Mouse (Mus musculus) frontal cortex, postnatal 25 days (tissue): Measurements from ENCODE around the gene Cyp2c67.
"Not testable (repeated sequence)": the region's sequence is repeated elsewhere in the genome, so short reads cannot be mapped to it uniquely, and the experiment has no call there.

Experiments
- DNase-seq, 2 experiments: peaks; one replicate each; pipeline ENCODE4 v3.0.0; 2022; ENCODE audit warnings: low spot score in 2 of 2

Gene Cyp2c67

DNA sequence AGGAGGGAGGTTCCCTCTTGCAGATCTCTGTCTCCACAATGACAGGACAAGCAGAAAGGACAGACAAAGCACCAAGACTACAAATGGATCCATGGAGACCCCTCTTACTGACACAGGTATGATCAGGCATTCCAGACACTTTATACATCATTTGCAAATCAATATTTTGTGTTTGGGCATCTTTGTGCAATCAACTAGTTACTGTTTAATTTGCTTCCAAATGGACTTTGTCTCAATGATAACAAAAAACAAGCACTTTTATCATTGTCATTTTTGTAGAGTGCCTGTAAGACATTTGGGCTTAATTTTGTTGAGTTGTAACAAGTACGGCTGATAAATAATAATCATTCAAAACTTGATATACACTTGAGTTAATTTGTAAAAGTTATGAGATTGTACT, at the start of gene Cyp2c67:
Gene Cyp2c67, minus strand, starts transcription at position 114 of the 400 bp plus-strand sequence.
- no peak for DNase-seq

DNA sequence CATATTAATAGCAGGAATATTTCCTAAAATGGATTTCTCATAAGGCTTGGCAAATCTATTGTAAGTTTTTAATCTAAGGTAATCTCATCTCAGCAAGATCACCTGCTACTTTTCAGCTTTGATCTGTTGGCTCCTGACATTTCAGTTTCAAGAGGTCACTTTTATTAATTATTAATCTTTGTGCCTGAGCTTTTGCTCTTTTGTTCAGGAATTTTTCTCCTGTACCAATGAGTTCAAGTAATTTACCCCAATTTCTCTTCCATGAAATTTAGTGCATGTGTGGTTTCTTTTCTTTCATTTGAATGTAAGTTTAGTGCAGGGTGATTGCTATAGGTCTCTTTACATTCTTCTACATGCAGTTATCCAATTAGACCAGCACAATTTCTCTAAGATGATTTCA, 16.8 kb upstream of the Cyp2c67 start:
- DNase-seq: not testable (repeated sequence)

DNA sequence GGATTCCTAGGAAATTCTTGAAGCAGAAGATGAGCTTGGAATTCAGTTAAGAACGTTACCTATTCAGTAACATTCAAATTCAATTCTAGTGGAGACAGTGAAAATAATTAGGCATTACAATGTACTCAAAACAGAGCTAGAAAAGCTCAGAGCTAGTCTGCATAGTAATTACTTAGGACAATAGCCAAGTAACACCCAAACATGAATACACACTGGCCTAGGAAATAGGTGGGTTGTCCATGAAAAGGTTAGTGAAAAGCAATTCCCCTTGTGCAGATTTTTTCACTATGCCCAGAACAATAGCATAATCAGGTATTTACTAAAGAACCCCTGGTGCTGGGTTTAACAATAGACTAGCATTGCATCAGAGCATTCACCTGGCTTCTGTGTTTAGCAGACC, 3.5 kb upstream of the Cyp2c67 start:
- no peak for DNase-seq

- DNase-seq: no peak
Observed at GRCm38 (mm10) chr19:39647519-39647918, 1.3 kb downstream of the Cyp2c67 start.

- not testable (repeated sequence) for DNase-seq
Observed at GRCm38 (mm10) chr19:39644551-39644950, 4.3 kb downstream of the Cyp2c67 start.
